ENCODE assay signal across 16 mouse cellular contexts in genomic region chr9:40642470-40643220, GRCm38 (mm10). TPM values are rescaled to one million over a fixed set of nuclear protein-coding genes. Genes with fewer than 3 reads are reported as not detected.
DNase-seq lines count a peak whose midpoint lies in the region; ATAC-seq lines count a peak whose summit lies in the region.
"Had no signal": no experiment of that assay in that cellular context is flagged by ENCODE, and none has a peak within 500 bp of the region (broad histone marks: within the 10 kb centered on the region; RNA-seq: fewer than 3 reads in every experiment).

No protein-coding gene starts in this region.

- intact Hi-C loops in gastrocnemius, postnatal 14 days (cut with DNase I; ENCODE audit: low total_unique reads), result no loop called here

- peak; percentile 27 for DNase-seq in adrenal gland, adult 2 months
- DNase-seq in adrenal gland, postnatal 10 days, result no peak
- DNase-seq in neural tube, embryonic 11.5 days (ENCODE audit: low spot score), result no peak
- DNase-seq in neural tube, embryonic 10.5 days (ENCODE audit: extremely low spot score, low spot score), result no peak
- peak; percentile 75 for DNase-seq in yolk sac, embryonic 10.5 days (ENCODE audit: low spot score)
- DNase-seq in adrenal gland, adult 8-10 months, result no peak
- DNase-seq in gastrocnemius, postnatal 14 days, result no peak
- DNase-seq: cerebellum, adult 18-20 months; thymus, adult 18-20 months had no signal

- H3K4me1 ChIP-seq in neural tube, embryonic 11.5 days (ENCODE audit: control insufficient read depth, insufficient read depth, low read length), result peaks cover 6% of the 10 kb centered on the region

- 16% methylated on average over 16 of the region's 16 CpGs for WGBS in neural tube, embryonic 11.5 days

- no peak overlapping the region for H3K4me2 ChIP-seq in neural tube, embryonic 11.5 days (ENCODE audit: low read depth)
- H3K4me2 ChIP-seq: lung, embryonic 15.5 days had no signal

- no peaks in the 10 kb centered on the region for H3K36me3 ChIP-seq in neural tube, embryonic 11.5 days (ENCODE audit: control insufficient read depth, insufficient read depth, low read length)
- H3K36me3 ChIP-seq: G1E; lung, embryonic 15.5 days had no signal

- ATAC-seq in neural tube, embryonic 11.5 days (ENCODE audit: insufficient read depth, low FRiP score, low TSS enrichment), result no peak
- ATAC-seq in megakaryocyte, adult 5-6 weeks (ENCODE audit: poor library complexity, severe bottlenecking), result peak; percentile 45

- no peaks in the 10 kb centered on the region for H3K9me3 ChIP-seq in neural tube, embryonic 11.5 days (ENCODE audit: control insufficient read depth, low read length)
- H3K9me3 ChIP-seq: G1E; lung, embryonic 15.5 days had no signal

- no peaks in the 10 kb centered on the region for H3K27me3 ChIP-seq in neural tube, embryonic 11.5 days (ENCODE audit: control insufficient read depth, insufficient read depth, low read length)

- H3K27ac ChIP-seq in neural tube, embryonic 11.5 days (ENCODE audit: low read depth, low read length), result peak overlapping the region; percentile 14; the same call in 1 of the 2 replicates
- H3K27ac ChIP-seq: lung, embryonic 15.5 days had no signal

- H3K4me3 ChIP-seq in neural tube, embryonic 11.5 days (ENCODE audit: low read depth, low read length), result no peak overlapping the region
- H3K4me3 ChIP-seq: lung, embryonic 15.5 days had no signal

- H3K9ac ChIP-seq in neural tube, embryonic 11.5 days (ENCODE audit: low read length), result no peak overlapping the region
- H3K9ac ChIP-seq: lung, embryonic 15.5 days had no signal

RNA-seq across cellular contexts. Expression of gene Gm21915, which starts 27.8 kb away (rescaled TPM):
- total RNA-seq in adrenal gland, adult 2 months (2021), result not detected
- polyA plus RNA-seq in adrenal gland, adult 2 months (2012; rRNA removed), result not detected in 2 replicates
- total RNA-seq in adrenal gland, postnatal 10 days (2021), result not detected
- not detected in 2 replicates for polyA plus RNA-seq in neural tube, embryonic 11.5 days (2014; fragmentation: Nextera tagmentation; extraction: Ambion mirVana)
- not detected in 2 replicates for total RNA-seq in megakaryocyte, adult 5-6 weeks (2015)
- not detected in 2 replicates for total RNA-seq in megakaryocyte, adult 5-6 weeks (2017)
- total RNA-seq in adrenal gland, adult 8-10 months (2022), result not detected
- total RNA-seq in gastrocnemius, postnatal 14 days (2021), result not detected
- total RNA-seq: left cerebral cortex, postnatal 14 days had no signal
- polyA plus RNA-seq: G1E; heart, embryonic 16.5 days; kidney, embryonic 16.5 days; lung, embryonic 15.5 days; small intestine, adult 2 months had no signal

RNA-seq across cellular contexts. Expression of gene Clmp, which starts 43.1 kb away (rescaled TPM):
- 1 to 10 TPM; 6.3 TPM for total RNA-seq in adrenal gland, adult 2 months (2021)
- polyA plus RNA-seq in adrenal gland, adult 2 months (2012; rRNA removed), result 25.4 and 29.5 TPM in 2 replicates
- total RNA-seq in adrenal gland, postnatal 10 days (2021), result 1 to 10 TPM; 8.5 to 9.0 TPM
- 46.9 and 47.1 TPM in 2 replicates for polyA plus RNA-seq in neural tube, embryonic 11.5 days (2014; fragmentation: Nextera tagmentation; extraction: Ambion mirVana)
- total RNA-seq in megakaryocyte, adult 5-6 weeks (2015), result 0.30 and 1.3 TPM in 2 replicates
- total RNA-seq in megakaryocyte, adult 5-6 weeks (2017), result 0.61 and 1.4 TPM in 2 replicates
- total RNA-seq in adrenal gland, adult 8-10 months (2022), result 10 to 100 TPM in 1 of 4 experiments, 1 to 10 TPM in 3; 3.5 to 10.5 (median 5.9) TPM
- total RNA-seq in gastrocnemius, postnatal 14 days (2021), result 1 to 10 TPM; 7.5 to 8.2 TPM
- polyA plus RNA-seq: G1E had no signal

Comparison
In these comparisons a context has a peak if more than half of its experiments do, and no peak if none do; other contexts are left out.
1. DNase-seq: peak in adrenal gland, adult 2 months (single experiment) and yolk sac, embryonic 10.5 days (single experiment); none in adrenal gland, postnatal 10 days (single experiment), neural tube, embryonic 11.5 days (single experiment), neural tube, embryonic 10.5 days (single experiment), adrenal gland, adult 8-10 months (single experiment) and gastrocnemius, postnatal 14 days (single experiment).